Mouse (Mus musculus) neural tube, embryonic 14.5 days (tissue): ENCODE data around the gene Sec22a. TPM values are rescaled to one million over a fixed set of nuclear protein-coding genes. Genes with fewer than 3 reads are reported as not detected.

ENCODE experiments used
- ATAC-seq: fragments of 200-750 bp; cut with Nextera tagmentation; 2 replicates; pipeline ENCODE4 v1.8.0; 2017; ENCODE audit warnings: low read depth, mild to moderate bottlenecking, moderate TSS enrichment, moderate library complexity
- H3K27ac ChIP-seq: fragments of 300-500 bp; sonication (generic); 2 replicates; pipeline ENCODE4 v1.5.1; 2014; ENCODE audit warnings: low read depth, mild to moderate bottlenecking, control low read depth, low read length, moderate library complexity, mixed read lengths
- H3K27me3 ChIP-seq: fragments of 300-500 bp; sonication (generic); 2 replicates; pipeline ENCODE4 v1.6.1; 2014; ENCODE audit warnings: low read length; ENCODE audit not compliant: control insufficient read depth, insufficient read depth
- H3K36me3 ChIP-seq: fragments of 300-500 bp; sonication (generic); 2 replicates; pipeline ENCODE4 v1.6.1; 2014; ENCODE audit warnings: low read length, mixed read lengths; ENCODE audit not compliant: control insufficient read depth, insufficient read depth
- H3K4me1 ChIP-seq: fragments of 300-500 bp; sonication (generic); 2 replicates; pipeline ENCODE4 v1.6.1; 2014; ENCODE audit warnings: low read length; ENCODE audit not compliant: control insufficient read depth, insufficient read depth
- H3K4me2 ChIP-seq: fragments of 300-500 bp; sonication (generic); 2 replicates; pipeline ENCODE4 v1.6.1; 2014; ENCODE audit warnings: mild to moderate bottlenecking, low read depth, low read length, control low read depth
- H3K4me3 ChIP-seq: fragments of 300-500 bp; sonication (generic); 2 replicates; pipeline ENCODE4 v1.5.1; 2014; ENCODE audit warnings: low read depth, low read length, control low read depth, mixed read lengths
- H3K9ac ChIP-seq: fragments of 300-500 bp; sonication (generic); replicated peaks from 2 replicates; pipeline ENCODE4 v1.6.1; 2014; ENCODE audit warnings: low read depth, mild to moderate bottlenecking, control low read depth, low read length, mixed read lengths
- H3K9me3 ChIP-seq: fragments of 300-500 bp; sonication (generic); 2 replicates; pipeline ENCODE4 v1.6.1; 2016; ENCODE audit warnings: low read length; ENCODE audit not compliant: control insufficient read depth
- WGBS: fragments of 180-500 bp; shearing (Covaris S2); extraction: QIAGEN DNeasy Blood & Tissue Kit; methylation state at CpG from one replicate; pipeline ENCODE4 v1.1.7; 2014; 5-methylcytosine and 5-hydroxymethylcytosine counted together
- polyA plus RNA-seq: library from polyadenylated mRNA; unstranded; fragments of >200 nt; fragmentation: Nextera tagmentation; extraction: Ambion mirVana; gene quantifications from 2 replicates; pipeline ENCODE4 v1.2.1, GENCODE M21; 2014

Sec22a gene
- polyA plus RNA-seq, 1 experiment from 2014 or later, result 44.0 TPM

DNA sequence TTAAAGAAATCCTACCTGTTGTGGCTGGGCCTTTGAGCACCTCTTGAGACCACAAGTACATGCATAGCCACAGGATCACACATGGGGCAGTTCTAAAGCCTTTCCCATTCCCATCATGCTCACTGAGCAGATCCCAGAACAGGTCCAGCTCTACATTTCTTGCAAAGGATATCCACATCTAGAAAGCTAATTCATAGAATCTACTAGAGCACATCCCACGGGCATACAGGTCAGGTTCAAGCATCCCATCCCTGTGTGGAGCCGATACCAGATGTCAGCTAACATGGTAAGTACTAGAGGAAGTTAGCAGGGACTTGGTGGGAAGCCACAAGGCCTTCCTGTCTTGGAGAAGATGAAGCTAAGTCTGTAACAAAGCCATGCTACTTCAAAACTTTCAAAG is 57.1 kb downstream of the Sec22a start:
- Histone ChIP-seq H3K9me3 (no peaks in the 10 kb centered on the region), H3K4me2 (no peak overlapping the region), H3K27me3 (no peaks in the 10 kb centered on the region), H3K9ac (no peak overlapping the region), H3K27ac (no peak overlapping the region), H3K4me1 (no peaks in the 10 kb centered on the region), H3K4me3 (no peak overlapping the region), H3K36me3 (peaks cover 10% of the 10 kb centered on the region)
- no peak for ATAC-seq
- WGBS, result 92% methylated on average over 2 of the region's 2 CpGs

DNA sequence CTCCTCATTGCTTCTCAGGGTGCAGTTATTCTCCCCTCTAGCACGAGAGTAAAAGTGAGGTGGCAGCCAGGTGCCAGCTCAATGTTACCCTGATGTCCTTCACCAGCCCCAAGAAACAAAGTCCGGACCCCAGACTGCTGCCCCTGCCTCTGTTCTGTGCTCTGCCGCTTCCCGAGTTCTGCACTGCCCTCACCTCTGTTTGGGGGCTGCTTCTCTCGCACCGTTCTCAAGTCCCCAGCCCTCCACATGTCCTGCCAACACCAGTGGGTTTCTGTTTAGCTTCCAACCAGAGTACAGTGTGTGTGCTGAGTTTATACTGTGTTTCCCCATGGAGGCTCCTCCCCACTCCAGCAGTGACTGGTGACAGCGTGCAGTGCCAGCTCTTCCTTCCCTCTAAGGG is 58.5 kb downstream of the Sec22a start:
- Histone ChIP-seq H3K36me3 (peaks cover 10% of the 10 kb centered on the region), H3K27me3 (no peaks in the 10 kb centered on the region), H3K27ac (no peak overlapping the region), H3K4me2 (no peak overlapping the region), H3K9ac (no peak overlapping the region), H3K9me3 (no peaks in the 10 kb centered on the region), H3K4me3 (no peak overlapping the region), H3K4me1 (no peaks in the 10 kb centered on the region)
- no peak for ATAC-seq
- 91% methylated on average over 7 of the region's 7 CpGs for WGBS

DNA sequence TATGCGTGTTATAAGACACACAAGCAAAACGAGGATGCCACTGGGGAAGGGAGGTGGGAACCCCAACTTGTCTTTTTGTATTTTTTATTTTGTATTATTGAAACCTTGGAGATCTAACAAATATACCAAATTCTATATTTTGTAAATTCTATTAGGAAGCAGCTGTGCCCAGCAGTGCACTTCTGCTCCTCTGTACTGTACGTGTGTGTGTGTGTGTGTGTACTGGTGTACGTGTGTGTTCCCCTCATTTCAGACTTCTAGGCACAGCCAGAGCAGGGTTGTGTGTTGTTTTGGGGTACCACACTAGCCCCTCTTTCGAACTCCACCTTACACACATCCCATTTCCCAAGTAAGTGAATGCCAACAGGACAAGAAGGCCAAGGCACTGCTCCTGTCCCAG is 59.3 kb downstream of the Sec22a start:
- peaks cover 10% of the 10 kb centered on the region for H3K36me3 ChIP-seq
- 93% methylated on average over 5 of the region's 5 CpGs for WGBS
- no peaks in the 10 kb centered on the region for H3K9me3 ChIP-seq
- ATAC-seq, result no peak
- H3K4me1 ChIP-seq, result no peaks in the 10 kb centered on the region
- no peak overlapping the region for H3K4me2 ChIP-seq
- H3K4me3 ChIP-seq, result no peak overlapping the region
- no peak overlapping the region for H3K27ac ChIP-seq
- H3K27me3 ChIP-seq, result no peaks in the 10 kb centered on the region
- H3K9ac ChIP-seq, result no peak overlapping the region

DNA sequence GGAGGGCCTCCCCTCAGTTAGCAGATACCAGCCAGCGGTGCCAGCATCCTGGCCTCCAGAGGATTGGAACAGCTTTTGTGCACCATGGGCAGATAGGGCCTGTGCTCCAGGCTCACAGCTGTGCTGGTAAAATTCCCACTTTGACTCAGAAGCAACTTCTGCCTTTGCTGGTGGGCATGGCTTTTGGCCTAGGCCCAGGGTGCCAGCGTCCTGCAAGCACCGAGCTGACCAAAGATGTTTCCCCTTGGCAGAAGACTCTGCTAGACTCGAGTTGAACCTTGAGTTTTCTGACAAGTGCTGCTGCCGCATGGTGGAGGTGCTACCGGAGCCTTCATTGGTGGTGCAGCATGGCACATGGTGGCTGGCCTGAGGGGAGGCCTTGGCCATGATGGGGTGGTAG is 60.0 kb downstream of the Sec22a start:
- peaks cover 10% of the 10 kb centered on the region for H3K36me3 ChIP-seq
- no peak overlapping the region for H3K4me3 ChIP-seq
- H3K27me3 ChIP-seq, result no peaks in the 10 kb centered on the region
- no peak overlapping the region for H3K27ac ChIP-seq
- no peaks in the 10 kb centered on the region for H3K9me3 ChIP-seq
- no peaks in the 10 kb centered on the region for H3K4me1 ChIP-seq
- no peak for ATAC-seq
- no peak overlapping the region for H3K9ac ChIP-seq
- WGBS, result 94% methylated on average over 6 of the region's 6 CpGs
- no peak overlapping the region for H3K4me2 ChIP-seq

DNA sequence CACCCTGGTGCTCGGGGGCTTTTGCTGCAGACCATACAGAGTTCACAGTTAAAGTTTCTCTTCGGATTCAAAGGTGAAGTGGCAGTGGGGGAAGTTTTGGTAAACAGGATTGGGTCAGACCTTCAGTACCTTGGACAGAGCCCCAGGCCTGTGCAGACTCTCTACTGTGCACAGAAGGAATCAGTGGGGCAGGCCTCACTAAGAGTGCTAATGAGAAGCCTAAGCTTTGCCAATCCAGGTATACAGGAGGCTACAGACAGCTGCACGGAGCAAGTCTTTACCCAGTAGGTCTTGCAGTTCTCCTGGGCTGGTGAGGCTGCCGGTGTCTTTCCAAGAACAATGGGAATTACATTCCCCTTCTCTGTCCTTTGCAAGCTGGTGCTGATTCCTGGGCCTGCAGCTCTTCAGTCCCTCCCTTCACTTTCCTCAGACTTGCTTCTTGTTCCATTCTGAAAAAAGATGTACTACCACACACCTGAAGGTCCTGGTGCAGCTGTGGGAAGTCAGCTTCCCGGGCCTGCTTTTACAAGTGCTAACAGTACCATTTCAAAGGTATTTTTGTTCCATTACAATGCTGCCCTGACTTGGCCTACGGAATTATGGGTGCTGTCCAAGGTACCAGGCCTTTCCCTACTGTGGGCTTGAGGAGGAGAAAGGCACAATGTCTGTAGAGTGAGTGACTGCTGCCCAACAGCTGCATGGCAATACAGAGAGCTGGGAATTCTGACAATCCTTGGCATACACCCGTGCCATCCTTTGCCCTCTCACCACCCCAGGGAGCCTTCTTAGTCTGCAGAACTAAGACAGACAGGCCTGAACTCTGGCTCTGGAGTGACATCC is 61.1 kb downstream of the Sec22a start:
- Histone ChIP-seq H3K4me2 (no peak overlapping the region), H3K4me3 (no peak overlapping the region), H3K9ac (no peak overlapping the region), H3K27ac (no peak overlapping the region), H3K36me3 (peaks cover 10% of the 10 kb centered on the region), H3K27me3 (no peaks in the 10 kb centered on the region), H3K4me1 (no peaks in the 10 kb centered on the region), H3K9me3 (no peaks in the 10 kb centered on the region)
- 54% methylated on average over 7 of the region's 7 CpGs for WGBS
- ATAC-seq, result no peak

DNA sequence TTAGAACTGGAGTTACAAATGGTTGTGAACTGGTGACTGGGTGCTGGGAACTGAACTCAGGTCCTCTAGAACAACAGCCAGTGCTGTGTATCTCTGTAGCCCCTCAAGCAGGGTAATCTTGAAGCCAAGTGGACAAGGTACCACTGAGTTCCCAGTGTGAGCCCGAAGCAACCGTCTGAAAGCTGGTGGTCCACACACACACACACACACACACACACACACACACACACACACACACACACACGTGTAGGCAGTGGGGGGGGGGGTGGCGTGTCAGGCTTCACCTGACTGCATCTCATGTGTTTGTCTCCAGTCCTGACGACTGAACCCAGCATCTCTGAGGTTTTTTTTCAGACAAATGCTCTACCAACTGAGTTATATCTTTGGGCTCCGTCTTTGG is 63.6 kb downstream of the Sec22a start:
- H3K36me3 ChIP-seq, result peaks cover 10% of the 10 kb centered on the region
- H3K27me3 ChIP-seq, result no peaks in the 10 kb centered on the region
- H3K4me3 ChIP-seq, result no peak overlapping the region
- 86% methylated on average over 6 of the region's 6 CpGs for WGBS
- H3K9me3 ChIP-seq, result no peaks in the 10 kb centered on the region
- H3K27ac ChIP-seq, result no peak overlapping the region
- H3K4me1 ChIP-seq, result no peaks in the 10 kb centered on the region
- no peak overlapping the region for H3K4me2 ChIP-seq
- no peak overlapping the region for H3K9ac ChIP-seq
- no peak for ATAC-seq

DNA sequence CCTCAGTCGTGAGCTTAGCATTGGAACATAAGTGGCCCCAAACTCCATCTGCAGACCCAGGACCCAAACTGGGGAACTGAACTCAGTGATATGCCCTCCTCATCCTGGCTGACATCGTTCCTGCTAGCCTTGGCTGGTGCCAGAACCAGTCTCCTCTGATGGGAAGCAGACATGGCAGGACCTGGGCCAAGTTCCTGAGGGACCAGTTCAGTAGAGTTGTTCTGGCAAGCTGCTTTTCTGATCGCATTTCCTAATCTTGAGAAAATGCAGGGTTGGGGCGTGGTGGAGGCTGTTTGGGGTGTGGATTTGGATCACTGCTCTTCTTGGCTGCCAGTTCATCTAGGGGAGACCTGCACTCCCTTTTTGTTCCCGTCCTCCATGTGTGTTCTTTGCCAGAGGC is 65.9 kb downstream of the Sec22a start:
- Histone ChIP-seq H3K4me2 (no peak overlapping the region), H3K36me3 (no peaks in the 10 kb centered on the region), H3K27me3 (no peaks in the 10 kb centered on the region), H3K4me3 (no peak overlapping the region), H3K4me1 (no peaks in the 10 kb centered on the region), H3K27ac (no peak overlapping the region), H3K9me3 (no peaks in the 10 kb centered on the region), H3K9ac (no peak overlapping the region)
- no peak for ATAC-seq
- WGBS, result 83% methylated on average over 5 of the region's 5 CpGs

DNA sequence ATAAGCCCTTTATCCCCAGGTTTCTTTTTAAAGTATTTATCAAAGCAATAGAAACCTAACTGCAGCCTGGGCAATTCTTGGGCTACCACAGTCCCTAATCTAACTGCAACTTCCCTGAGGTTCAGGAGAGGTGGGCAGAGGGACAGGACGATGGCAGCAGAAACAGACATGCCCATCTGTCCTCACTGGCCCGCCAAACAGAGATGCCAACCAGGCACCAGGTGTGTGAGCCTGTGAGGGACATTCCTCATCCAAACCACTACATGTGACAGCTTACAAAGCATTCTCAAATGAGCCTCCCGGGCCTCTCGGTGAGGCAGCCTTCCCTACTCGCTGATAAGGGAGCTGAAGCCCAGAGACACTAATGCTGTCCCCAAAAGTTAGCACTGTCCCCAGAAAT is 76.5 kb downstream of the Sec22a start:
- no peak overlapping the region for H3K9ac ChIP-seq
- no peaks in the 10 kb centered on the region for H3K4me1 ChIP-seq
- H3K27ac ChIP-seq, result no peak overlapping the region
- no peaks in the 10 kb centered on the region for H3K27me3 ChIP-seq
- no peaks in the 10 kb centered on the region for H3K36me3 ChIP-seq
- 92% methylated on average over 5 of the region's 5 CpGs for WGBS
- H3K4me3 ChIP-seq, result no peak overlapping the region
- ATAC-seq, result no peak
- H3K4me2 ChIP-seq, result no peak overlapping the region
- no peaks in the 10 kb centered on the region for H3K9me3 ChIP-seq

DNA sequence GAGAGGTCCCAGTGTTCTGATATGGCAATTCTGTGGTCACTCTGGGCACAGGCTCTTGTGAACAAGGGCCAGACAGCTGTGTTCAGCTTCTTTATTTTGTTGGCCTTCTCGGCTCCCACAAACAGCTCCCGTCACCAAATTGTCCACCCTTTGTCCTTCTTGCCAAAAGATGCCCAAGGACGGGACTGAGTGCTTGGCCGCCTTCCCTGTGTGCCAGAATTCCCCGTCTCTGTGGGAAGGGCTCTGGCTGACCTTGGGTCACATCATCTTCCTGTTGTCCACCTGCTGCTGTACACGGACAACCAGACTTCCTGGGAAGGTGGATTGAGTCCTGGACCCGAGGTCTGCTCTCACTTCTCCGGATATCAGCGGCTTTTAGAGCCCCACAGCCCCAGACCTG is 77.9 kb downstream of the Sec22a start:
- Histone ChIP-seq H3K4me3 (no peak overlapping the region), H3K9ac (no peak overlapping the region), H3K9me3 (no peaks in the 10 kb centered on the region), H3K27me3 (no peaks in the 10 kb centered on the region), H3K27ac (no peak overlapping the region), H3K4me2 (no peak overlapping the region), H3K4me1 (no peaks in the 10 kb centered on the region), H3K36me3 (no peaks in the 10 kb centered on the region)
- WGBS, result 72% methylated on average over 9 of the region's 9 CpGs
- ATAC-seq, result no peak
